Mouse (Mus musculus) hindbrain, embryonic 10.5 days (tissue): ENCODE measurements at regions not wholly inside any gene's neighbourhood (a gene's known extent, or its start where the extent isn't known, plus 50 kb on each side); places are given as distances from the start of the nearest gene placed in this dataset.

Experiments
- DNase-seq: peaks from one replicate; pipeline ENCODE4 v3.0.0-alpha.2; 2017; ENCODE audit warnings: low spot score
- H3K27ac ChIP-seq: fragments of 300-500 bp; sonication (generic); 2 replicates; pipeline ENCODE4 v1.5.1; 2016; ENCODE audit warnings: mild to moderate bottlenecking, moderate library complexity
- H3K27me3 ChIP-seq: fragments of 300-500 bp; sonication (generic); 2 replicates; pipeline ENCODE4 v1.6.1; 2016; ENCODE audit warnings: mild to moderate bottlenecking; ENCODE audit not compliant: poor library complexity, insufficient read depth, severe bottlenecking
- H3K36me3 ChIP-seq: fragments of 300-500 bp; sonication (generic); 2 replicates; pipeline ENCODE4 v1.6.1; 2016; ENCODE audit warnings: mild to moderate bottlenecking, moderate library complexity
- H3K4me1 ChIP-seq: fragments of 300-500 bp; sonication (generic); replicated peaks from 2 replicates; pipeline ENCODE4 v1.6.1; 2016; ENCODE audit warnings: mild to moderate bottlenecking
- H3K4me3 ChIP-seq: fragments of 300-500 bp; sonication (generic); 2 replicates; pipeline ENCODE4 v1.5.1; 2016; ENCODE audit warnings: mild to moderate bottlenecking, moderate library complexity
- H3K9me3 ChIP-seq: fragments of 300-500 bp; sonication (generic); 2 replicates; pipeline ENCODE4 v1.6.1; 2016; ENCODE audit warnings: mild to moderate bottlenecking, moderate library complexity
- WGBS: fragments of 180-500 bp; shearing (Covaris S2); methylation state at CpG from one replicate; pipeline ENCODE4 v1.1.7; 2016; 5-methylcytosine and 5-hydroxymethylcytosine counted together

DNA sequence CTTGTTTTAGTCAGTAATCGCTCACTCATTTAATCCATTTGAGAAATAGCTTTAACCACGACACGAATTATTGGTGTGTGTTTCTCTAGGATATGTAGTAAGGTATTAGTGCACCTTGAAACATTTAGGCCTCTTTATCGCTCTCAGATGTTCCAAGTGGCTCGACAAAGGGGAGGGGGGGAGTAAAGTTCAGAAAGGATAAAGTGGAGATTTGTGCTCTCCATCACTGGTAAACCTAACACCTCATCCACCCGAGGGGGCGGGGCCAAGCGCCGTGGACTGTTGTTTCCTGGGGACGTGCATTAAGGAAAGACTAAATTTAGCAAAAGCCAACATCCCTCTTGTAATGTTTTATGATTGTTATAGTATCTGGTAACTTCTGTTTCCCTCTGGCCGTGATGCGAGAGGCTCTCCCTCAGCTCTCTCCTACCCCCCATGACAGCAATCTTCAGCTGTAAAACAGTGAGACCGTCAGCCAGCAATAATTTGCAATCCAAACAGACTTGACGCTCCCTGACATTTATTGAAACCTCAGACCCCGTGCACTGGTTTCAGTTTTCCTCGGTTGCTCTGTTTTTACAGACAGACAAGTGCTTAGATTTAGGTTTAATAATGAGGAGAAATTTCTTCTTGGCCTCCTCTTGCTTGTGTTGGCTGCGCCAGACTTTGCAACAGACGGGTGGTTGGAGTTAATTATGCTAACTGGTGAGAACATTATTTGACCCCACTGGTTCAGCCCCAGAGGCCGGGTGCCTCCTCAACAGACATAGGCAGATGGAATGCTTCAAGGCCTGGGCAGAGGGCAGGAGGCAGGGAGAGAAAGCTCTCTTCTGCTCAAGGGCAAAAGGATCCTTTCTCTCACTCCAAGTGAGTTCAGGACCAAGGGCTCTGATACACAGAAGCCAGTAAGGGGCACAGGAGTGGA, 542.8 kb upstream of the Sox9 start:
- DNase-seq, result no peak
- WGBS, result 75% methylated on average over 19 of the region's 19 CpGs
- Histone ChIP-seq H3K9me3 (no peaks in the 10 kb centered on the region), H3K4me3 (no peak overlapping the region), H3K27ac (no peak overlapping the region), H3K36me3 (no peaks in the 10 kb centered on the region), H3K4me1 (no peaks in the 10 kb centered on the region), H3K27me3 (no peaks in the 10 kb centered on the region)

DNA sequence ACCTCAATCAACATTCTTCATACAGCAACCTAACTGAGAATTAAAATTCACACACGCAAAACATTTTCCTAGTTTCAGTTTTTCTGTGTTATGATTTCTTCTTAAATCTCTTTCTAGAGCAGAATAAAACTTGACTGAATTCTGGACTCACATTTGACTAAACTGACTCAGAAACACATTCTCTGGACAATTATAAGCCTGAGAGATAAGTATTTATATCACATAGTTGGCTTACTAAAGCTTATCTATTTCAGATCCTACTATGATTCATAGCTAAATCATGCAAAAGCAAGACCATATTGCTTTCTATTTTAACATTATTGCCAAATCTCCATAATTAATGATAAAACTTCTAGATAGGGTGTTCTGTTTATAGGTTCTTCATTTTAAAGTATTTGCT, 529.5 kb upstream of the Sox9 start:
- Histone ChIP-seq H3K4me3 (no peak overlapping the region), H3K36me3 (no peaks in the 10 kb centered on the region), H3K9me3 (no peaks in the 10 kb centered on the region), H3K27ac (no peak overlapping the region), H3K27me3 (no peaks in the 10 kb centered on the region), H3K4me1 (no peaks in the 10 kb centered on the region)
- WGBS, result 90% methylated on average over 1 of the region's 1 CpGs
- DNase-seq, result no peak

GRCm38 (mm10) chr11:112253061-112253460, 529.0 kb upstream of the Sox9 start:
- WGBS, result 86% methylated on average over 3 of the region's 3 CpGs
- Histone ChIP-seq H3K4me1 (no peaks in the 10 kb centered on the region), H3K27me3 (no peaks in the 10 kb centered on the region), H3K9me3 (no peaks in the 10 kb centered on the region), H3K4me3 (no peak overlapping the region), H3K36me3 (no peaks in the 10 kb centered on the region), H3K27ac (no peak overlapping the region)
- no peak for DNase-seq

- Histone ChIP-seq H3K4me3 (no peak overlapping the region), H3K9me3 (no peaks in the 10 kb centered on the region), H3K27me3 (no peaks in the 10 kb centered on the region), H3K27ac (no peak overlapping the region), H3K4me1 (0 out of 2 replicates have a peak, but pooled peaks cover 2% of the 10 kb centered on the region), H3K36me3 (no peaks in the 10 kb centered on the region)
- WGBS, result 86% methylated on average over 7 of the region's 7 CpGs
- DNase-seq, result no peak
These were observed 525.7 kb upstream of the Sox9 start for GRCm38 (mm10) chr11:112256326-112256725.

DNA sequence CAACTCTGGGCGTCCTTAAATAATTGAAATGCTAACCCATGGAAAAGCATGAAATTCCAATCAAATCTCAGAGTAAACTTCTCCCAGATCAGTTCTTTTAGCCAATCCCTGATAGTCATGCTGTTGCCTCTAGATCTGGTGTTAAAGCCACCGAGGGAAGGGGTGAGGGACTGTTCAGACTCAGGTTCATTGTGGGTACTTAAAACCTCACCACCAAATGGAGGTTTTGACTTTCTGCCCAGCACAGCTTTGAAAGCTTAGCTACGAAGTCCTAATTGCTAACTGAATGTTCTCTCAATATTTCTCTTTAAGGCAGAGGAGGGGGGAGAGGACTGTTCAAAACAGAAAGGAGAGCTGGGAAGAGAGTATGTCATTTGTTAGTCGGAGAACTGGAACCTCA, 517.9 kb upstream of the Sox9 start:
- no peak overlapping the region for H3K27ac ChIP-seq
- no peaks in the 10 kb centered on the region for H3K4me1 ChIP-seq
- no peak for DNase-seq
- H3K4me3 ChIP-seq, result no peak overlapping the region
- H3K9me3 ChIP-seq, result no peaks in the 10 kb centered on the region
- 78% methylated on average over 4 of the region's 4 CpGs for WGBS
- no peaks in the 10 kb centered on the region for H3K27me3 ChIP-seq
- H3K36me3 ChIP-seq, result no peaks in the 10 kb centered on the region

DNA sequence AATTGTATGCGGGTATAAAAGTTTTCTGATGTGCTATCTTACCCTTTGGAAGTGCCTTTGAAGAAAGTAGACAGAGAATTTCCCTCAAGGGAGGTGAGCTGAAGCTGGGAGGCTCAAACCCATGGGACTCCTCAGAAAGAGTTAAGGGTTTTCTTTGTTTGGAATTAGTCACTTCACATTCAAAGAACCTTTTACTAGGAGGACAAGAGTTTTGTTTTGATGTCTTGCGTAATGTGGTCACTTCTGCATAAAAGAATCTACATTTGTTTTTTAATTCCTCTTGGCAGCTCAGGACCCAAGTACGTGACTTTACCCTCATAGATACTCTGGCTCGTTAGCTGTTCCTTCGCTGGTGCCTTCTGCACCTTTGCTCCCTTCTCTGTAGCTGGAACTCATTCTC, 511.1 kb upstream of the Sox9 start:
- H3K4me3 ChIP-seq, result no peak overlapping the region
- DNase-seq, result no peak
- 94% methylated on average over 5 of the region's 5 CpGs for WGBS

DNA sequence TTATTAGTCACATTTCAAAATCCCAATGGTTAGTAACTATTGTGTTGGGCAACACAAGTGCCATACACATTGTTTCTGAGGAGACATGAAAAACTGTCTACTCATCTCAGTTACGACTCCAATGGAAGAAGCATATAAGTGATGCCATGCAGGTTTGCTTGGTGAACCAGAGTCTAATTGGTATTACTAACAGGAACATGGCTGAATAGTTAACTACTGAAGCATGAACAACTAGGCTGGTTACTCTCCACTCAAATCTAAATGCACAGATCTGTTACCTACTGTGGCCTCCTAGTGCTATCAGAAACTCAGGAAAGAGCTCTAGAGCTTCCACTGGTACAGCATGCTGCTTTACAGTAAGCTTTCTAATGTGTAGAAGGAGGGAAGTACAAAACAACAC, 503.5 kb upstream of the Sox9 start:
- no peaks in the 10 kb centered on the region for H3K9me3 ChIP-seq
- 76% methylated on average over 1 of the region's 1 CpGs for WGBS
- no peak overlapping the region for H3K4me3 ChIP-seq
- H3K27me3 ChIP-seq, result no peaks in the 10 kb centered on the region
- H3K36me3 ChIP-seq, result no peaks in the 10 kb centered on the region
- no peaks in the 10 kb centered on the region for H3K4me1 ChIP-seq
- H3K27ac ChIP-seq, result no peak overlapping the region
- no peak for DNase-seq

More for the DNA sequence above, 511.1 kb upstream of the Sox9 start:
- no peak overlapping the region for H3K27ac ChIP-seq
- H3K4me1 ChIP-seq, result no peaks in the 10 kb centered on the region
- H3K9me3 ChIP-seq, result no peaks in the 10 kb centered on the region
- no peaks in the 10 kb centered on the region for H3K36me3 ChIP-seq
- no peaks in the 10 kb centered on the region for H3K27me3 ChIP-seq

DNA sequence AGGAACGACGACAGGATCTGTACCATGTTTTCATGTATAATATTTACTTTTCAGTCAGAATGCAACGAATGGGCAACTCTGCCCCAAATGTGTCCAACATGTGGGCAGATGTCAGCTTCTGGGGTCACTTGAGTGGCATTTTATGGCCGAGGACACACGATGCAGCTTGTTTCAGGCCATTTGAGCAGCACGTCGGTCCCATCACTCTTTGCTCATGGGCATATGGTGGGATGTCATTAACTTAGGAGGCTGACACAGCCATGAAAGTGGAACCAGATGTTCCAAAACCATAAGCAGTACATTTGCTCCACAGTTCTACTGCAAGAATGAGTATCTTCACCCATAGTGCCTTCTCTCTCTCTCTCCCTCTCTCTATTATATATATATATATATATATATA, 499.1 kb upstream of the Sox9 start:
- Histone ChIP-seq H3K4me1 (no peaks in the 10 kb centered on the region), H3K36me3 (no peaks in the 10 kb centered on the region), H3K27me3 (no peaks in the 10 kb centered on the region), H3K4me3 (no peak overlapping the region), H3K9me3 (no peaks in the 10 kb centered on the region), H3K27ac (no peak overlapping the region)
- WGBS, result 73% methylated on average over 7 of the region's 7 CpGs
- DNase-seq, result no peak

GRCm38 (mm10) chr11:112298901-112299341, 483.1 kb upstream of the Sox9 start:
- no peaks in the 10 kb centered on the region for H3K4me1 ChIP-seq
- no peak overlapping the region for H3K27ac ChIP-seq
- 89% methylated on average over 5 of the region's 5 CpGs for WGBS
- H3K9me3 ChIP-seq, result no peaks in the 10 kb centered on the region
- DNase-seq, result no peak
- no peaks in the 10 kb centered on the region for H3K36me3 ChIP-seq
- H3K4me3 ChIP-seq, result no peak overlapping the region
- no peaks in the 10 kb centered on the region for H3K27me3 ChIP-seq

GRCm38 (mm10) chr11:112303091-112303490, 478.9 kb upstream of the Sox9 start:
- Histone ChIP-seq H3K4me3 (no peak overlapping the region), H3K27ac (no peak overlapping the region), H3K36me3 (no peaks in the 10 kb centered on the region), H3K4me1 (peaks cover 12% of the 10 kb centered on the region; the same call in 1 of the 2 replicates), H3K27me3 (no peaks in the 10 kb centered on the region), H3K9me3 (no peaks in the 10 kb centered on the region)
- 81% methylated on average over 2 of the region's 2 CpGs for WGBS
- no peak for DNase-seq

DNA sequence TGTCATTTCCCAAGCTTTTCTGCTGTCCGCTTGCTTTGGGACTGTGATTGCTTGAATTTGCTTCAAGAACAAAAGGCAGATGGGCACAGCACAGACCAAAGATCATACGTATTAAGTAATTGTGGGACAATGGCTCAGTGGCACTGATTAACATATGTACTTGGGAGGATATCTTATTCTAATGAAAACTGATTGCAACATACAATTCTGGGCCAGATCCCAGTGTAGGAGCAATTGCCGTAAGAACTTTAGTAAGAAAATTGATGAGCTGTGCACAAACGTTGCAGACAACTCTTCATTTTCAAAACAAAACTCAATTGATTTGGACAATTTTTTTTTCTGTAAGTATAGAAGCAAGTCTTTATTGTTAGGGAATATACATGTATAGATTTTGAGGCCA, 456.2 kb upstream of the Sox9 start:
- H3K36me3 ChIP-seq, result no peaks in the 10 kb centered on the region
- H3K4me1 ChIP-seq, result no peaks in the 10 kb centered on the region; the same call in 1 of the 2 replicates
- DNase-seq, result no peak
- H3K27me3 ChIP-seq, result no peaks in the 10 kb centered on the region
- H3K9me3 ChIP-seq, result no peaks in the 10 kb centered on the region
- H3K4me3 ChIP-seq, result no peak overlapping the region
- WGBS, result 90% methylated on average over 4 of the region's 4 CpGs
- H3K27ac ChIP-seq, result no peak overlapping the region

- H3K4me1 ChIP-seq, result no peaks in the 10 kb centered on the region; the same call in 1 of the 2 replicates
- no peaks in the 10 kb centered on the region for H3K27me3 ChIP-seq
- DNase-seq, result no peak
- no peak overlapping the region for H3K4me3 ChIP-seq
- H3K9me3 ChIP-seq, result no peaks in the 10 kb centered on the region
- 72% methylated on average over 4 of the region's 4 CpGs for WGBS
- no peak overlapping the region for H3K27ac ChIP-seq
- H3K36me3 ChIP-seq, result no peaks in the 10 kb centered on the region
These were observed 454.4 kb upstream of the Sox9 start for GRCm38 (mm10) chr11:112327606-112328005.

- H3K27ac ChIP-seq, result no peak overlapping the region
- WGBS, result 57% methylated on average over 6 of the region's 6 CpGs
These were observed 436.9 kb upstream of the Sox9 start for GRCm38 (mm10) chr11:112345133-112345532.

More at GRCm38 (mm10) chr11:112345133-112345532, 436.9 kb upstream of the Sox9 start:
- H3K27me3 ChIP-seq, result no peaks in the 10 kb centered on the region
- DNase-seq, result no peak
- H3K4me1 ChIP-seq, result no peaks in the 10 kb centered on the region; the same call in 1 of the 2 replicates
- no peaks in the 10 kb centered on the region for H3K9me3 ChIP-seq
- no peaks in the 10 kb centered on the region for H3K36me3 ChIP-seq
- H3K4me3 ChIP-seq, result no peak overlapping the region
